Mouse (Mus musculus) heart, embryonic 15.5 days (tissue): ENCODE data around the gene Gm19426. TPM values are rescaled to one million over a fixed set of nuclear protein-coding genes. Genes with fewer than 3 reads are reported as not detected.

ENCODE experiments used
- ATAC-seq: fragments of 200-750 bp; cut with Nextera tagmentation; replicated peaks from 2 replicates; pipeline ENCODE4 v1.8.0; 2017; ENCODE audit warnings: low read depth, moderate TSS enrichment; ENCODE audit not compliant: insufficient number of reproducible peaks, insufficient read depth, low FRiP score
- H3K27ac ChIP-seq: fragments of 300-500 bp; sonication (generic); 2 replicates; pipeline ENCODE4 v1.5.1; 2015; ENCODE audit warnings: mild to moderate bottlenecking, inconsistent platforms
- H3K27me3 ChIP-seq: fragments of 300-500 bp; sonication (generic); 2 replicates; pipeline ENCODE4 v1.6.1; 2015; ENCODE audit warnings: inconsistent platforms
- H3K36me3 ChIP-seq: fragments of 300-500 bp; sonication (generic); 2 replicates; pipeline ENCODE4 v1.6.1; 2015; ENCODE audit warnings: mild to moderate bottlenecking, inconsistent platforms
- H3K4me1 ChIP-seq: fragments of 300-500 bp; sonication (generic); replicated peaks from 2 replicates; pipeline ENCODE4 v1.6.1; 2015; ENCODE audit warnings: inconsistent platforms
- H3K4me2 ChIP-seq: fragments of 300-500 bp; sonication (generic); 2 replicates; pipeline ENCODE4 v1.6.1; 2015; ENCODE audit warnings: inconsistent platforms, mild to moderate bottlenecking, moderate library complexity
- H3K4me3 ChIP-seq: fragments of 300-500 bp; sonication (generic); 2 replicates; pipeline ENCODE4 v1.5.1; 2015; ENCODE audit warnings: mild to moderate bottlenecking, inconsistent platforms
- H3K9ac ChIP-seq: fragments of 300-500 bp; sonication (generic); 2 replicates; pipeline ENCODE4 v1.6.1; 2015; ENCODE audit warnings: mild to moderate bottlenecking, inconsistent platforms
- H3K9me3 ChIP-seq: fragments of 300-500 bp; sonication (generic); replicated peaks from 2 replicates; pipeline ENCODE4 v1.6.1; 2016; ENCODE audit warnings: inconsistent platforms
- WGBS: fragments of 180-500 bp; shearing (Covaris S2); methylation state at CpG from one replicate; pipeline ENCODE4 v1.1.7; 2015; ENCODE audit warnings: mixed read lengths; 5-methylcytosine and 5-hydroxymethylcytosine counted together
- polyA plus RNA-seq: library from polyadenylated mRNA; unstranded; fragments of >200 nt; fragmentation: Nextera tagmentation; extraction: Ambion mirVana; gene quantifications from 2 replicates; pipeline ENCODE4 v1.2.1, GENCODE M21; 2015

Gene Gm19426
- 5.1 and 5.3 TPM in 2 replicates for polyA plus RNA-seq

- Histone ChIP-seq H3K27ac (peak within 1 kb of the TSS; percentile 100), H3K4me1 (peaks cover 39% of the 10 kb centered on the region)
- WGBS, result under 1% methylated on average over 25 of the region's 25 CpGs
These were observed at the start of gene Gm19426 for GRCm38 (mm10) chr2:84743561-84743960. Gene Gm19426 (minus strand): TSS chr2:84743655.

GRCm38 (mm10) chr2:84793154-84793553 lies 49.7 kb upstream of the Gm19426 start:
- H3K4me1 ChIP-seq, result 0 out of 2 replicates have a peak, but pooled peaks cover 7% of the 10 kb centered on the region
- ATAC-seq, result no peak
- 89% methylated on average over 3 of the region's 3 CpGs for WGBS
- H3K9ac ChIP-seq, result no peak overlapping the region
- no peaks in the 10 kb centered on the region for H3K27me3 ChIP-seq
- no peak overlapping the region for H3K4me2 ChIP-seq
- no peaks in the 10 kb centered on the region; the same call in 1 of the 2 replicates for H3K9me3 ChIP-seq
- no peaks in the 10 kb centered on the region for H3K36me3 ChIP-seq
- no peak overlapping the region for H3K4me3 ChIP-seq
- no peak overlapping the region for H3K27ac ChIP-seq

More at GRCm38 (mm10) chr2:84743561-84743960, at the start of gene Gm19426:
- H3K9ac ChIP-seq, result peak within 1 kb of the TSS; percentile 99
- no peaks in the 10 kb centered on the region for H3K9me3 ChIP-seq
- peak within 1 kb of the TSS; percentile 95 for H3K4me3 ChIP-seq
- peak within 1 kb of the TSS; percentile 91 for H3K4me2 ChIP-seq
- ATAC-seq, result peak; percentile 94
- H3K36me3 ChIP-seq, result no peaks in the 10 kb centered on the region
- H3K27me3 ChIP-seq, result no peaks in the 10 kb centered on the region

- Histone ChIP-seq H3K9ac (no peak overlapping the region), H3K4me3 (no peak overlapping the region), H3K36me3 (no peaks in the 10 kb centered on the region), H3K4me1 (0 out of 2 replicates have a peak, but pooled peaks cover 5% of the 10 kb centered on the region), H3K9me3 (no peaks in the 10 kb centered on the region; the same call in 1 of the 2 replicates), H3K27ac (no peak overlapping the region), H3K27me3 (no peaks in the 10 kb centered on the region), H3K4me2 (no peak overlapping the region)
- 47% methylated on average over 3 of the region's 3 CpGs for WGBS
- ATAC-seq, result no peak
These were observed 49.1 kb upstream of the Gm19426 start for GRCm38 (mm10) chr2:84792516-84792915.

GRCm38 (mm10) chr2:84790418-84790817 lies 47.0 kb upstream of the Gm19426 start:
- H3K27ac ChIP-seq, result no peak overlapping the region
- no peaks in the 10 kb centered on the region for H3K36me3 ChIP-seq
- peaks cover 9% of the 10 kb centered on the region for H3K4me1 ChIP-seq
- no peak for ATAC-seq
- H3K9ac ChIP-seq, result no peak overlapping the region
- no peaks in the 10 kb centered on the region for H3K27me3 ChIP-seq
- H3K9me3 ChIP-seq, result no peaks in the 10 kb centered on the region; the same call in 1 of the 2 replicates
- WGBS, result 48% methylated on average over 9 of the region's 9 CpGs
- H3K4me3 ChIP-seq, result no peak overlapping the region
- no peak overlapping the region for H3K4me2 ChIP-seq

- Histone ChIP-seq H3K9ac (no peak overlapping the region), H3K4me2 (no peak overlapping the region), H3K27me3 (no peaks in the 10 kb centered on the region), H3K36me3 (no peaks in the 10 kb centered on the region), H3K4me3 (no peak overlapping the region), H3K9me3 (no peaks in the 10 kb centered on the region), H3K27ac (no peak overlapping the region), H3K4me1 (peaks cover 19% of the 10 kb centered on the region)
- WGBS, result 54% methylated on average over 3 of the region's 3 CpGs
- no peak for ATAC-seq
These were observed 44.9 kb upstream of the Gm19426 start for GRCm38 (mm10) chr2:84788316-84788715.

GRCm38 (mm10) chr2:84783840-84784566 lies 40.5 kb upstream of the Gm19426 start:
- peaks cover 14% of the 10 kb centered on the region for H3K4me1 ChIP-seq
- H3K9me3 ChIP-seq, result no peaks in the 10 kb centered on the region
- H3K9ac ChIP-seq, result no peak overlapping the region
- no peaks in the 10 kb centered on the region for H3K36me3 ChIP-seq
- H3K4me3 ChIP-seq, result no peak overlapping the region
- no peaks in the 10 kb centered on the region for H3K27me3 ChIP-seq
- H3K4me2 ChIP-seq, result no peak overlapping the region
- 45% methylated on average over 3 of the region's 3 CpGs for WGBS
- peak overlapping the region; percentile 25 for H3K27ac ChIP-seq
- ATAC-seq, result peak; percentile 58

- Histone ChIP-seq H3K27ac (peak overlapping the region; percentile 15), H3K36me3 (no peaks in the 10 kb centered on the region), H3K4me3 (no peak overlapping the region), H3K27me3 (no peaks in the 10 kb centered on the region), H3K4me1 (peaks cover 14% of the 10 kb centered on the region), H3K9me3 (no peaks in the 10 kb centered on the region), H3K9ac (no peak overlapping the region), H3K4me2 (no peak overlapping the region)
- no peak for ATAC-seq
- WGBS, result 63% methylated on average over 1 of the region's 1 CpGs
These were observed 39.9 kb upstream of the Gm19426 start for GRCm38 (mm10) chr2:84783315-84783714.

GRCm38 (mm10) chr2:84779210-84779609 lies 35.8 kb upstream of the Gm19426 start:
- no peak for ATAC-seq
- 56% methylated on average over 6 of the region's 6 CpGs for WGBS
- H3K9ac ChIP-seq, result no peak overlapping the region
- no peak overlapping the region for H3K27ac ChIP-seq
- H3K36me3 ChIP-seq, result no peaks in the 10 kb centered on the region
- peaks cover 10% of the 10 kb centered on the region for H3K4me1 ChIP-seq
- no peak overlapping the region for H3K4me2 ChIP-seq
- 0 out of 2 replicates have a peak, but pooled peaks cover 3% of the 10 kb centered on the region for H3K27me3 ChIP-seq
- no peaks in the 10 kb centered on the region for H3K9me3 ChIP-seq
- no peak overlapping the region for H3K4me3 ChIP-seq

- WGBS, result 54% methylated on average over 3 of the region's 3 CpGs
These were observed 34.3 kb upstream of the Gm19426 start for GRCm38 (mm10) chr2:84777706-84778105.

GRCm38 (mm10) chr2:84775665-84776064 lies 32.2 kb upstream of the Gm19426 start:
- Histone ChIP-seq H3K4me3 (no peak overlapping the region), H3K36me3 (no peaks in the 10 kb centered on the region), H3K9me3 (no peaks in the 10 kb centered on the region), H3K4me1 (peaks cover 5% of the 10 kb centered on the region), H3K27ac (peak overlapping the region; percentile 15; the same call in 1 of the 2 replicates), H3K9ac (no peak overlapping the region), H3K4me2 (no peak overlapping the region), H3K27me3 (0 out of 2 replicates have a peak, but pooled peaks cover 6% of the 10 kb centered on the region)
- WGBS, result 73% methylated on average over 6 of the region's 6 CpGs
- no peak for ATAC-seq

More at GRCm38 (mm10) chr2:84777706-84778105, 34.3 kb upstream of the Gm19426 start:
- Histone ChIP-seq H3K36me3 (no peaks in the 10 kb centered on the region), H3K9me3 (no peaks in the 10 kb centered on the region), H3K4me2 (no peak overlapping the region), H3K9ac (no peak overlapping the region), H3K4me1 (peaks cover 5% of the 10 kb centered on the region), H3K27me3 (0 out of 2 replicates have a peak, but pooled peaks cover 3% of the 10 kb centered on the region), H3K4me3 (no peak overlapping the region), H3K27ac (no peak overlapping the region)
- ATAC-seq, result no peak

GRCm38 (mm10) chr2:84775241-84775640 lies 31.8 kb upstream of the Gm19426 start, which contains the start of gene Serping1:
Gene Serping1 (minus strand): TSS chr2:84775444.
- peaks cover 5% of the 10 kb centered on the region for H3K4me1 ChIP-seq
- H3K27ac ChIP-seq, result peak within 1 kb of the TSS; percentile 33; the same call in 1 of the 2 replicates
- peak; percentile 22; the same call in 1 of the 2 replicates for ATAC-seq
- H3K36me3 ChIP-seq, result no peaks in the 10 kb centered on the region
- 65% methylated on average over 9 of the region's 9 CpGs for WGBS
- peak within 1 kb of the TSS; percentile 58 for H3K4me2 ChIP-seq
- no peaks in the 10 kb centered on the region for H3K9me3 ChIP-seq
- H3K9ac ChIP-seq, result peak within 1 kb of the TSS; percentile 25
- H3K4me3 ChIP-seq, result peak within 1 kb of the TSS; percentile 35
- H3K27me3 ChIP-seq, result 0 out of 2 replicates have a peak, but pooled peaks cover 6% of the 10 kb centered on the region
